Mouse (Mus musculus): Measurements from ENCODE around the gene Arhgap45.
"Not testable (repeated sequence)": the region's sequence is repeated elsewhere in the genome, so short reads cannot be mapped to it uniquely, and the experiment has no call there.

The Arhgap45 gene

DNA sequence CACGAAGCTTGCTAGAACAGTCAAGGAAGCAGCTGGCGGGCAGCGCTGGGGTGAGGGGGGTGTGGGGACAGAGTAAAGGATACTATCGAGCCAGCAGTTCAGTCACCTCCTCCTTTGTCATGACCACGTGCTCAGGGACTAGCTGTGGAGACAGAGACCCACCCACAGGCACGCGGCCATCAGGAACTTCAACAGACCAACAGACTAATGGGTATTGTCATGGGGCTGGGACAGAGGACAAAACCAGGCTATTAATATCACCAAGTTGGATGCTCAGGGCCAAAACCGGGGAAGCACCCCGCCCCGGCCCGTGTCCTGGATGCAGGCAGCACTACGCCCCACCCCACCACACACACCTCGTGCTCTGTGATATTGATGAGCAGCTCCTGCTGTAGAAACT is 20.4 kb downstream of the Arhgap45 start:
- no peak for DNase-seq

DNA sequence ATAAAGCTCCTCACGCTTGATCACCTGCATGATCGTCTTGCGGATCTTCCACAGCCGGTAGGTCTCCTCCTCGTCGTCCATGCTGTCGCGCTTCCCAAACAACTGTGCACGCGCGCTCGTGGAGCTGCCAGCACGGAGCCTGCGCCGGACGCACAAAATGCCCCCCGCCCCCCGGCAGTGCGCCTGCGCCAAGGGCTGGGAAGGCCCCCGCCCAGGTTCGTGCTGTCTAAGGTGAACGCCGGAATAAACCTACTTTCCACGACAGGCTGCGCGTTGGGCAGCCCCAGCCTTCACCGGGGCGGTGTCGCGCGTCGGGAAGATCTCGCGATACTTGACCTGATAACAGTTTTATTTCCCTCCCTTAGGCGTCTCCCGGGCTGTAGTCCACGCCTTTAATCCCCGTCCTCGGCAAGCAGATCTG is 23.1 kb downstream of the Arhgap45 start, which contains the start of gene Polr2e:
Polr2e (minus strand) TSS at position 237 of the 421 bp plus-strand sequence.
- DNase-seq = peak; percentile 97

DNA sequence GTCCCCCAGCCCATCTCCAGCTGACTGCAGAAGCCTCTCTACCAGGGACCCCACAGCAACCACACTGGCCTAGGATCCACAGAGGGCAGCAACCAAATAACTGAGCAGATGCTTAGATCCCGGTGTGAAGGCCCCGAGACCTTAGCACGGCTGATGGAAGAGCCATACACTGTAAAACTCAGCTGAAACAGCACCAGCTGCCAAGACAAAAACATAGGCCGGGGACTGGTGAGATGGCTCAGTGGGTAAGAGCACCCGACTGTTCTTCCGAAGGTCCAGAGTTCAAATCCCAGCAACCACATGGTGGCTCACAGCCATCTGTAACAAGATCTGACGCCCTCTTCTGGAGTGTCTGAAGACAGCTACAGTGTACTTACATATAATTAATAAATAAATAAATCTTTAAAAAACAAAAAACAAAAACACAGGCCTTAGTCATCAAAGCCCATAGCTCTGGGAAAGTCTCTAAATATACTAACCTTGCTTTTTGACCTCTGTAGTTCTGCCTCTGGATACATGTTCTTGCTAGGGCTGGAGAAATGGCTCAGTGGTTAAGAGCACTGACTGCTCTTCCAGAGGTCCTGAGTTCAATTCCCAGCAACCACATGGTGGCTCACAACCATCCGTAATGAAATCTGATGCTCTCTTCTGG is 25.1 kb downstream of the Arhgap45 start:
- DNase-seq = not testable (repeated sequence)

DNA sequence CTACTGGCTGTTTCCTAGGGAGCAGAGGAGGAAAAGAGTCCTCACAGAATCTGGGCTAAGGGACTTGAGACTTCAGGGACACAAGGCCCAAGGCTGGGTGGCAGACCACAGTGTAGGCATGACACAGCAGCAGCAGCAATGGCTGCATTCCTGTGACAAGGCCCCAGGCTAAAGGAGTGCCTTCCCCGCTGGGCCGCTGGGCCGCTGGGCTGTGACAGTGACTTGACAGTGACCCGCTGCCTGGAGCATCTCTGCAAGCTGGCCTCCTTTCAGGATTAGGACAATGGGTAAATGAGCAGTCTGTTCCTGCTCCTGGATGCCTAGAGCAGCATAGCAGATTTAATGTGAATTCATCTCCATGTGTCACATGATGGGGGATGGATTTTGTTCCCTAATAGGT is 27.6 kb downstream of the Arhgap45 start:
- no peak for DNase-seq

DNA sequence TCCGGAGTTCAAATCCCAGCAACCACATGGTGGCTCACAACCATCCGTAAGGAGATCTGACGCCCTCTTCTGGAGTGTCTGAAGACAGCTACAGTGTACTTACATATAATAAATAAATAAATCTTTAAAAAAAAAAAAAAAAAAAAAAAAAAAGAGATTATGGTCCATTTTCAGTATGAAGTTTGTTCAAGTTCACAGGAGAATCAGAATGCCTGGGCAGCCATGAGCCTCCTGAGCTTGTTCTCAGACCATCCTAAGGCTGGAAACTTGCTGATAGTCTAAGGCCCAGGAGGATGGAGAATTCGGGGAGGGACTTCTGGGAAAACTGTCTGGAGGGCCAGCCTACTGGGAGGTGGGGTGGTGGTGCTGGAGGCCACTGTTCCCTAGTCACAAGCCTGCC is 28.9 kb downstream of the Arhgap45 start:
- not testable (repeated sequence) for DNase-seq

DNA sequence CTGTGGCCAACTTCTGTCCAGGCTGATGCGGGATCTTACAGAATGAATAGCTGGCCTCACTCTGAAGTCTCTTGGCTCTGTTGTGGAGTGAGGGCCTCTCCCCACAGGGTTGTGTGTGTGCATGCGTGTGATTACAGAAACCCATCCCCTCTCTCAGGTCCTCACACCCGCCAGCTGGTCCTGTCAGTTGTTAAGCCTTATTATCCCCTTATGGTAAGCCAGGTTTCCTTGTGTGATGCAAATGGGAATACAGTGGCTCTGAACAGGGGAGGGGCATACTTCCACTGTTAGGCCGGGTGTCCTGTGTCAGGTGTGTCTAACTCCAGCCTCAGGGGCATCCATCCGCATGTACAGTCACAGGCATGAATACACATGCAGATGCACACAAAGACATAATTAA is 29.3 kb downstream of the Arhgap45 start:
- DNase-seq = no peak

DNA sequence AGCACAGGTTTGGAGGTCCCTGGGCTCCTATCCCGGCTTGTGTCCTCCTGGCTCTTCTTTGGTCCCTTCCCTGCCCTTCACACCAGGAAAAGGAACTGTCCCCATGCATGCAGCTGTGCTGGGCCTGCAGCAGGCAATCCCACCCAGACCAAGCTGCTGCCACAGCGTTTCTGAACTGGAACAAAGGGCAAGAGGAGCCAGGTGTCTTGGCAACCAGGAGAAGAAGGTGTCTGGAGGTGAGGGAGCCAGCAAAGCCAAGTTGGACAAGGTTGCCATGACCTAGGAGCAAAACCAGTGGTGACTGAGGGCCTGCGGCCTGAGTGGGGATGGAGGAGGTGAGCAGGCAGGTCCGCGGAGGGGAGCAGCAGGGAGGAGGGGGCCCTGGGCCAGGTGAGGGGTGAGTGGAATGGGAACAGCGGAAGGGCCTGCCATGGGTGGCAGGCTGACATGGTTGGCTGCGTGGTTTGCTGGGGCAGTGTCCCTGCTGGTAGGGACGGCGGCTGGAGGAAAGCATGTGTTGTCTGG is 30.6 kb downstream of the Arhgap45 start, which contains the start of gene Gpx4:
Gpx4 (plus strand) TSS at position 126 of the 525 bp plus-strand sequence.
- DNase-seq = no peak

DNA sequence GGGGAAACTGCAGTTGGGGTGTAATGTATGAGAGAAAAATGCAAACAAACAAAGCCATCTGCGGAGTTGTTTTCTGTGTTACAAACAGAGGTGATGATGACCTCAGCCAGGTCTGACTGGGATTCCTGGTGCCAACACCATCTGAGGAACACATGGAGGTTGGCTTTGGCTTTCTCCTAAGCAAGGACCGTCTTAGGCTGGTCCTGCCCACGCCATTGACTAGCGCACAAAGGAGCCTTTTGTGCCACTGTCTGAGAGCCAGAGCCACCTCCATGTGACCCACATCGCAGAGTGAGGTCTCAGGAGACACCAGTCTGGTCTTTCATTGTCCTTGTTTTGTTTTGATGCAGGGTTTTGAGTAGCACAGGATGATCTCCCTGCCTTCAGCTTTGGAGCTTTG is 31.9 kb downstream of the Arhgap45 start:
- DNase-seq = no peak

DNA sequence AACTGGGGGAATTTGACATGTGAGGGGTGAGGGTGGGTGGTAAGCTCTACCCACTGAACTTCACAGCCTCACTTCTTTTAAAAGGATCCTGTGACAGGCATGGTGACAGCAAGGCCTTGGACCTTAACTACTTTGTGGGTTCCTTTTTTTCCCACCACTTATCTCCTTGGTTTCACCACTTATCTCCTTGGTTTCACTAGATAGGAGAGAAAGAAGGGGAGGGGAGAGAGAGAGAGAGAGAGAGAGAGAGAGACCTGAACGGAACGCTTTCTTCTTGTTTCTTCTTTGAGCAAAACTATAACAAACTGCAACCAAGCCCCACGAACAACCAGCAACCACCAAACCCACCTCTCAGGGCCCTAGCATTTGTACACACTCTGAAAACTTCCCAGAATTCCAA is 32.4 kb downstream of the Arhgap45 start:
- DNase-seq = no peak

DNA sequence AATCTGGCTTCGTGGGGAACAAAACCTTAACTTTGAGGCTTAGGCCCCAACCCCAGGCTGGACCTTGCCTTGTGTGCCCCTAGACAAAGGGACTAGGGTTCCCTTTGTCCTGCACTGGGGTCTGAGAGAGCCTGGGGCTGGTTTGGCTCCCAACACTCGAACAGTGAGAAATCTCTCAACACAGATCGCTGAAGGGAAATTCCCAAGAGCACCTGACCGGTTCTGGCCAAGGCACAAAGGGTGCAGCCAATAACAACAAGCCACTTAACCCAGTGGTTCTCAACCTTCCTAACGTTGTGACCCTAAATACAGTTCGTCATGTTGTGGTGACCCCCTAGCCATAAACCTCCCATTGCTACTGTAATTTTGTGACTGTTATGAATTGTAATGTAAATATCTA is 33.8 kb downstream of the Arhgap45 start:
- no peak for DNase-seq

DNA sequence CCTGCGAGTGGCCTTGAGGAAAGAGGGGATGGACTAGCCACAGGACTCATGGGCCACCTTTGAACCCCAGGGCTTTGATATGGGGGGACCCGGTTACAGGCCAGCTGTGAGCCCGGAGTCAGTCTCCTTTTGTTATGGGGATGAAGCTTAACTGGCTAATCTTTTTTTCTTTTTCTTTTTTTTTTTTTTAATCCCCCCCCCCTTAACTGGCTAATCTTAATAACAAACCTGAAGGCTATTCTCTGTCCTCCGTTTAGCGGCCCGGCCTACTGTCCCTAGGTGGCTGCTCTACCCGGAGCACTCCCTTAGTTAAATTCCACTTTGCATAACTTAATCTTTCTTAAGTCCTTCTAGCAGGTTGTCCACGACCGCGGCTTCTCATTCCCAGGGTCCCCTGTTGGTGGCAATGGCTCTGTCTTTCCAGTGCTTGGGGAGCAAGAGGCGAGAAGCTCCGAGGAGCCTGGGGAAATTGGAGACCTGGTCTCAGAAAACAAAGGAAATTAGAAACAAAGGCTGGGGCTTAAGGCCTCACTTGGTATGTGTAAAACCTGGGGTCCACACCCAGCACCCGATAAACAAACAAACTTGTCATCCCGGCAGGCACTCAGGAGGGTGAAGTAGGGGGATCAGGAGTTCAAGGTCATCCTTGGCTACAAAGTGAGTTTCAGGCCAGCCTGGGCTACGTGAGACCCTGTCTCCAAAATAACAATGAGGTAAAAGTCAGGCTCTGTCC is 34.6 kb downstream of the Arhgap45 start:
- DNase-seq = no peak

DNA sequence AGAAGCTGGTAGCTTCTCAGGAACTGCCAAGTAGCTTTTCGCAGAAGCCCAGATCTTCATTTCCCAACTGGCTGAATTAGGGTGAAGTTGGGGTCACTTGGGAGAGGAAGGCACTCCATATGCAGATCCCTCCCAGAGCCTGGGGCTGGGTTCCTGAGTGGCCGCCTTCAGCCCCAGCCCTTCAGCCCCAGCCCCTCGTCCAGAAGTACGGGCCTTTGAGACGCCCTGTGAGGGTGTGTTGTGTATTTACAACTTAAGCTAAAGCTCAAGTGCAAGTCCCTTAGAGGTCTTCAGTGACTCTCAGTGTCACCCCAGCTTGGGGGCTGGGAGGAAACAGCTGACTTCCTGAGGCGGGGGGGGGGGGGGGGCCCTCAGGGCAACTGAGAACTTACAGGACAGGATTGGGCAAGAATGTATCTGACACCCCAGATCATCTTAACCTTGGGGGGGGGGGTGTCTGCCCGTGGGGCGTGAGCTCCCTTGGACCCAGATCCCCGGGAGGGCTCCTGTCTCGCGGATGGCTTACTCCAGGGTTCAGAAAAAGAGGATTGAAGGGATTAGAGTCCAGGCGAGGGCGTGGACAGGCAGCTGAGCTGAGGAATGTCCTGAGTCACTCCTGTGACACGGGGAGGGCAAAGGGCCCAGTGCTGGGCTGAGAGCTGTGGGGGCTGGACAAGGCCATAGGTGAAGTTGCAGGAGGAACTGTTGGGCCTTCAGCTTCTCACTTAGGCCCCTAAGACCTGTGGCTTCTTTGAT is 35.3 kb downstream of the Arhgap45 start:
- DNase-seq = peak; percentile 64

DNA sequence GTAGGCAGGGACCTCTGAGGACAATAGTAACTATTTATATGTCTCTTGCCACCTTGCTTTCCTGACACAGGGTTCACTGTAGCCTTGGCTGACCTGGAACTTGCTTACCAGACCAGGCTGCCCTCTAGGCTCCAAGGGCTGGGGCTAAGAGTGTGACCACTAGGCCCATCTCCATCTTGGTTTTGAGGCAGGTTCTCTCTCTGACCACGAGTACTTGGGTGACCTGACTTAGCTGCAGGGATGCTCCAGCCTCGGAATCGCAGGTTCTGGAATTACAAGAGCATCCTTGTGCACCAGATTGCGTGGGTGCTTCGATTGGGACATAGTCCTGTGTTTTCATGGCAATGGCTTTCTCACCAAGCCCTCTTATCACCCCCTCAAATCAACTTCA is 35.9 kb downstream of the Arhgap45 start:
- DNase-seq = no peak

DNA sequence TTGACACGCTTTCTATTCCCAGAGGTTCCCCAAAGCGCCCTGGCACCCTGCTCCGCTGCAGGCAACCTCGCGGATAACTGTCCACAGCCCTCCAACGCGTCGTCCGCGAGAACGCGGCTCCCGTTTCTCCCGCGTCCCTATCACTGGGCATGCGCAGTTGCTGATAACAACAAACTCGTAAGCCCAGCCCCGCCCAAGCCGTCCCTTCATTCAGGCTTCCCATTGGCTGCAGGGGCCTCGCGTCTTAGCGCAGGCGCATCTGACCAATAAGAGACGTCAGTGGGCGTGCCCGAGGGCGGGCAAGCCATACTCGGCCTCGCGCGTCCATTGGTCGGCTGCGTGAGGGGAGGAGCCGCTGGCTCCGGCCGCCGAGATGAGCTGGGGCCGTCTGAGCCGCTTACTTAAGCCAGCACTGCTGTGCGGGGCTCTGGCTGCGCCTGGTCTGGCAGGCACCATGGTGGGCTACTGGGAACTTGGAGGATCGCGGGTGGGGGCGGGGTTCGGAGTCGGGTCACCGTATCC is 36.9 kb downstream of the Arhgap45 start:
- peak; percentile 100 for DNase-seq

DNA sequence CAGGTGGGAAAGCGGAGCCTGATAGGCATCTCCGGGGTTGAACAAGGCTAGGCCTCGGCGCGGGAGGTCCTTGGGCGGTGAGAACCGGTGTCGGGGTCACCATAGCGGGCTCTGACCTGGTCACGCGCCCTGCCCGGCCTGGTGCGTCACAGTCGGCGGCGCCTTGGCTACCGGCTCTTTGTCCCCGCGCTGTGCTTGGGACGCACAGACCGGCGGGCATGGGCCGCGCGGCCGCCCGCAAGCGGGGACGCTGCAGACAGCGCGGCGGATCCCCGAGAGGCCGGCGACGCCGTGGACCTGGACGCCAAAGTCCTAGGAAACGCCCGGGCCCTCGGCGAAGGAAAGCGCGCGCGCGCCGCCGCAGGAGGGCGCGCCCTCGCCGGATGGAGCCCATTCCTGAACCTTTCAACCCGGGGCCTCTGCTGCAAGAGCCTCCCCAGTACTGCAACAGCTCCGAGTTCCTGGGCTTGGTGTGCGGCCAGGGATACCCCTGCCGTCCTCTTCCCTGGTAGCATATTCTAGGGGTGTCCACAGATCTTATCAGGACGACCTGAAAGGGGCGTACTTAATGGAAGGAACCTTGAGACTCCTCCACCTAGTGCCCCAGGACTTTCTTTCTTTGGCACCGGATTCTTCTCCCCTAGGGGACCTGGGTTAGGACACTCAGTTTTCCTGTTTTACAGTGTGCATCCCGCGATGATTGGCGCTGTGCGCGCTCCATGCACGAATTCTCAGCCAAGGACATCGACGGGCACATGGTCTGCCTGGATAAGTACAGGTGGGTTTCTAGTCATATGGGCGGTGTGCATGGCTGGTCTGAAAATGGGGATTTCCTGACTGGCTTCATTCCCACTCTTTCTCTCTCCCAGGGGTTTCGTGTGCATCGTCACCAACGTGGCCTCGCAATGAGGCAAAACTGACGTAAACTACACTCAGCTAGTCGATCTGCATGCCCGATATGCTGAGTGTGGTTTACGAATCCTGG is 37.7 kb downstream of the Arhgap45 start:
- peak; percentile 80 for DNase-seq

DNA sequence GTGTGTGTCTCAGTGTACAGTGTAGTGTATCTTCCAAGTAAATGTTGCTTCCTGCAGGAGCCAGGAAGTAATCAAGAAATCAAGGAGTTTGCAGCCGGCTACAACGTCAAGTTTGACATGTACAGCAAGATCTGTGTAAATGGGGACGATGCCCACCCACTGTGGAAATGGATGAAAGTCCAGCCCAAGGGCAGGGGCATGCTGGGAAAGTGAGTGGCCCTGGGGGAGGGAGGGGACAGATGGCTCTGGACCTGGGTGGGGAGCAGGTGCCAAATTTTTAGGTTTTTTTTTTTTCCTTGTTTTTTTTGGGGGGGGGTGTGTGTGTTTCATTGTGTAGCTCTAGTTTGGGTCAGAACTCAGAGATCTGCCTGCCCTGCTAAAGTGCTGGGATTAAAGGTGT is 38.5 kb downstream of the Arhgap45 start:
- not testable (repeated sequence) for DNase-seq

DNA sequence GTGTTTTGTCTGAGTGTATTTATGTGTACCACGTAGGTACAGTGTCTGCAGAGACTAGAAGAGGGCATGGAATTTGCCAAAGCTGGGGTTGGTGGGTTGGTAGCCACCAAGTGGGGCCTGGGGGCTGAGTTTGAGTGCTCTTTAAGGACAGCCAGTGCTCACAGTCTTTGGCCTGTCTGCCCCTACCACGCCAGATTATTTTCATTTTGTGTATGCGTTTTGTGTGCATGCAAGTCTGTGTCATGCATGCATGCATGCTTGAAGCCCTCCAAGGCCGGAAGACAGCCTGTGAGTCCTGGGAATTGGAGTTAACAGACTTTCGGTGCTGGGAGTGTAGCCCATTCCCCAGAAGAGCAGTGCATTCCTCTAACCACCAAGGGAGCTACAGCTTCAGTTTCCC is 38.9 kb downstream of the Arhgap45 start:
- DNase-seq = no peak

DNA sequence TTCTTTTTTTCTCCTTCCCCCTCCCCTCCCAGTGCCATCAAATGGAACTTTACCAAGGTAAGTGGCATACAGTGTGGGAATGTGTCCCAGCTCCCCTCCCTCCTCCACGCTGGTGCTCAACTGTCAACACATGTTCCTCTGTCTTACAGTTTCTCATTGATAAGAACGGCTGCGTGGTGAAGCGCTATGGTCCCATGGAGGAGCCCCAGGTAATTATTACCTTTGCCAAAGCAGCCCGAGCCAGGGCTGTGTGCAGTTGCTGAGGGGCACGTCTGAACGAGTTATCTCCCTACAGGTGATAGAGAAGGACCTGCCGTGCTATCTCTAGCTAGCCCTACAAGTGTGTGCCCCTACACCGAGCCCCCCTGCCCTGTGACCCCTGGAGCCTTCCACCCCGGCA is 39.4 kb downstream of the Arhgap45 start:
- DNase-seq = no peak

DNA sequence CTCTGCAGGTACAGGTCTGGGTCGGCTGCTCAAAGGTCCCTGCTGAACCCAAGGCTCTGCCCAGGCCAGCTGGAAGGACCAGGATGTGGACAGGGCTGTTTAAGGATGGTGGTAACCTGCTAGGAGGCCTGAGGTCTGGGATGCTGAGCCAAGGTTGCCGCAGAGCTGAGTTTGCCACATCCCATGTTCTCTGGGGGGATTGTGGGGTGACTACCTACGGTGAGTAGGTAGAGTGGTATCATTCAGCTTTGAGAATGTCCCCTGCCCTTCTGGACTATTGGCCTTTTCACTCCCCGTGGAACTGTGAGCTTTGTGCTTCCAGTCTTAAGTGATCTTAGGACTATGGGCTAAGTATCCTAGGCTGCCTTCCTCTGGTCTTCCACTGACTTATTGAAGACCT is 40.1 kb downstream of the Arhgap45 start:
- no peak for DNase-seq

DNA sequence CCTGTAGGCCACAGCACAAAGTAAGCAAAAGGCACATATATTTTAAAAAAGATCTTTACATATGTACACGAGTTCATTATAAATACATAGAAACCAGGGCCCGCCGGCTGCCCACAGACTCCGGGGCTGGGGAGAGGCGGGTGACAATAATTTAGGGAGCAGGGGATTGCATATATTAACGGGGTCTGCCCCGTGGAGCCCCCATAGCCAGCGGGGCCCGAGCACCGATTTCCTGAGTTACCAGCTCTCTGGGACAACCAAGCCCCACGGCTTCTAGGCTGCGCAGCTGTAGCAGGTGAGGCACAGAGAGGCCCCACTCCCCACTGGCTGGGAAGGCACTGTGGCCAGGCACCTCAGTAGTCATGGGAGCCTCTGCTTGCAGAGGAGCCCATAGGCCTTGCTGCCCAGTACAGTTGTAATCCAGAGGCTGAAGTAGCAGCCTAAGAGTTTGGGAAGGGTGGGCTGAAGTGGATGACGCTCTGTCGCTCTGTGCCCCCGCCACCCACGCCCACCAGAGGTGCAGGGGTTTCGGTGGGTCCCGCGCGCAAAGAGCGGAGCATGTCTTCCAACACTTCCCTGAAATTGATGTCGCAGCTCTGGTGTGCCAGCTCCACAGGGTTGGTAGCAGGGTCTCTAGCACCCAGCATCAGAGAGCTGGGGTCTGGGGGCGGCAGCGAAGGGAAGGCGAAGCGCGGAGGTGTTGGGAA is 40.7 kb downstream of the Arhgap45 start:
- no peak for DNase-seq

DNA sequence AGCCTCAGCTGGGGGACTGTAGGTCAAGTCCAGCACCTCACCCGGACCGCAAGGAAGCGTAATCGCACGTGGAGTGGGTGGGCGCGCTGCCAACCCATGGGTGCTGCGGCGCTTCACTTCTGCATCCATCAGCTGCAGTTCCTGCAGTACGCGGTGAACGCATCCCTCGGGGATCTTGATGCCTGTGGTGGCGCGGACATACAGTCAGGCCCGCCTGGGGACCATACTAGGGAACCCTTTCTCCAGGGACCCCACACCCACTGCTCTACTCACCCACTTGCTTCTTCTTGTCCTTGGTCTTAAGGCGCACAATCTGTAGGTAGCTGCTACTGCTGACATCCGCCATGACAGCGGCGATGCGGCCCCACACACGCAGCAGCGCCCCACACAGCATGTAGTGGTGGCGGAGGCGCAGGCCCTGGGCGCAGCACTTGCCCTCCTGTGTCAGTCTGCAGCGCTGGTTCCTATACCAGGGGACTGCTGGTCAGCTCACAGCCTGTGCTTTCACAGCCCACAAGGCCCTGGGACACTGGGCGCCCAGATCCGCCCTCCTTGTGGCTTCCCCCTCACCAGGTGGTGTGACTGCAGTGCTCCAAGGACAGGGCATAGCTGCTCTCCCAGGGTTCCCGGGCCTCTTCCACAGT is 41.4 kb downstream of the Arhgap45 start:
- no peak for DNase-seq
